Mouse (Mus musculus) liver, embryonic 12.5 days (tissue): ENCODE results near the gene Kcnj9. TPM values are rescaled to one million over a fixed set of nuclear protein-coding genes. Genes with fewer than 3 reads are reported as not detected.

ENCODE experiments used
- ATAC-seq: fragments of 200-750 bp; cut with Nextera tagmentation; 2 replicates; pipeline ENCODE4 v1.8.0; 2017; ENCODE audit warnings: moderate number of reproducible peaks, mild to moderate bottlenecking, moderate library complexity
- H3K27ac ChIP-seq: fragments of 300-500 bp; sonication (generic); 2 replicates; pipeline ENCODE4 v1.5.1; 2016; ENCODE audit warnings: mild to moderate bottlenecking
- H3K27me3 ChIP-seq: fragments of 300-500 bp; sonication (generic); replicated peaks from 2 replicates; pipeline ENCODE4 v1.6.1; 2016; ENCODE audit warnings: mild to moderate bottlenecking, moderate library complexity
- H3K36me3 ChIP-seq: fragments of 300-500 bp; sonication (generic); 2 replicates; pipeline ENCODE4 v1.6.1; 2016; ENCODE audit warnings: mild to moderate bottlenecking, moderate library complexity
- H3K4me1 ChIP-seq: fragments of 300-500 bp; sonication (generic); 2 replicates; pipeline ENCODE4 v1.6.1; 2016
- H3K4me2 ChIP-seq: fragments of 300-500 bp; sonication (generic); 2 replicates; pipeline ENCODE4 v1.6.1; 2016; ENCODE audit warnings: mild to moderate bottlenecking, moderate library complexity
- H3K4me3 ChIP-seq: fragments of 300-500 bp; sonication (generic); 2 replicates; pipeline ENCODE4 v1.5.1; 2016; ENCODE audit warnings: mild to moderate bottlenecking, moderate library complexity
- H3K9ac ChIP-seq: fragments of 300-500 bp; sonication (generic); 2 replicates; pipeline ENCODE4 v1.6.1; 2016; ENCODE audit warnings: mild to moderate bottlenecking, moderate library complexity
- H3K9me3 ChIP-seq: fragments of 300-500 bp; sonication (generic); replicated peaks from 2 replicates; pipeline ENCODE4 v1.6.1; 2016; ENCODE audit warnings: mild to moderate bottlenecking, moderate library complexity
- WGBS: fragments of 180-500 bp; shearing (Covaris S2); methylation state at CpG from one replicate; pipeline ENCODE4 v1.1.7; 2016; ENCODE audit not compliant: insufficient replicate concordance; 5-methylcytosine and 5-hydroxymethylcytosine counted together
- polyA plus RNA-seq: library from polyadenylated mRNA; unstranded; fragments of >200 nt; fragmentation: Nextera tagmentation; extraction: Ambion mirVana; gene quantifications from 2 replicates; pipeline ENCODE4 v1.2.1, GENCODE M21; 2016

The Kcnj9 gene
- polyA plus RNA-seq, 1 experiment from 2014 or later = not detected

GRCm38 (mm10) chr1:172279768-172280509, 49.2 kb downstream of the Kcnj9 start:
- Histone ChIP-seq H3K9ac (no peak overlapping the region), H3K36me3 (no peaks in the 10 kb centered on the region), H3K27ac (no peak overlapping the region), H3K9me3 (no peaks in the 10 kb centered on the region), H3K4me2 (no peak overlapping the region), H3K4me1 (no peaks in the 10 kb centered on the region), H3K4me3 (no peak overlapping the region), H3K27me3 (peaks cover 11% of the 10 kb centered on the region; the same call in 1 of the 2 replicates)
- WGBS = 65% methylated on average over 16 of the region's 16 CpGs
- no peak for ATAC-seq

- Histone ChIP-seq H3K9ac (no peak overlapping the region), H3K4me1 (no peaks in the 10 kb centered on the region), H3K27me3 (0 out of 2 replicates have a peak, but pooled peaks cover 2% of the 10 kb centered on the region), H3K36me3 (no peaks in the 10 kb centered on the region), H3K9me3 (no peaks in the 10 kb centered on the region), H3K27ac (no peak overlapping the region), H3K4me3 (no peak overlapping the region), H3K4me2 (no peak overlapping the region)
- WGBS = 84% methylated on average over 13 of the region's 13 CpGs
- ATAC-seq = no peak
These were observed 50.8 kb downstream of the Kcnj9 start for GRCm38 (mm10) chr1:172278328-172278727.

- Histone ChIP-seq H3K36me3 (no peaks in the 10 kb centered on the region), H3K4me2 (no peak overlapping the region), H3K4me3 (no peak overlapping the region), H3K9me3 (no peaks in the 10 kb centered on the region), H3K27me3 (0 out of 2 replicates have a peak, but pooled peaks cover 2% of the 10 kb centered on the region), H3K9ac (no peak overlapping the region), H3K4me1 (no peaks in the 10 kb centered on the region), H3K27ac (no peak overlapping the region)
- 17% methylated on average over 3 of the region's 3 CpGs for WGBS
- no peak for ATAC-seq
These were observed 51.9 kb downstream of the Kcnj9 start for GRCm38 (mm10) chr1:172277172-172277571.

- H3K36me3 ChIP-seq = no peaks in the 10 kb centered on the region
- WGBS = 72% methylated on average over 5 of the region's 5 CpGs
- no peak overlapping the region for H3K9ac ChIP-seq
- ATAC-seq = no peak
- H3K4me2 ChIP-seq = no peak overlapping the region
- H3K27ac ChIP-seq = no peak overlapping the region
- no peaks in the 10 kb centered on the region for H3K9me3 ChIP-seq
- H3K4me3 ChIP-seq = no peak overlapping the region
- H3K27me3 ChIP-seq = no peaks in the 10 kb centered on the region
- no peaks in the 10 kb centered on the region for H3K4me1 ChIP-seq
These were observed 54.6 kb downstream of the Kcnj9 start for GRCm38 (mm10) chr1:172274547-172274946.

- Histone ChIP-seq H3K36me3 (no peaks in the 10 kb centered on the region), H3K4me1 (no peaks in the 10 kb centered on the region), H3K27ac (no peak overlapping the region), H3K27me3 (no peaks in the 10 kb centered on the region), H3K4me3 (no peak overlapping the region), H3K4me2 (no peak overlapping the region), H3K9ac (no peak overlapping the region), H3K9me3 (no peaks in the 10 kb centered on the region)
- 61% methylated on average over 5 of the region's 5 CpGs for WGBS
- ATAC-seq = no peak
These were observed 55.0 kb downstream of the Kcnj9 start for GRCm38 (mm10) chr1:172274116-172274515.

- WGBS = 67% methylated on average over 6 of the region's 6 CpGs
- ATAC-seq = no peak
- Histone ChIP-seq H3K27ac (no peak overlapping the region), H3K9ac (no peak overlapping the region), H3K9me3 (no peaks in the 10 kb centered on the region), H3K4me2 (no peak overlapping the region), H3K4me3 (no peak overlapping the region), H3K27me3 (no peaks in the 10 kb centered on the region), H3K4me1 (no peaks in the 10 kb centered on the region), H3K36me3 (no peaks in the 10 kb centered on the region)
These were observed 55.7 kb downstream of the Kcnj9 start for GRCm38 (mm10) chr1:172273386-172273785.

- Histone ChIP-seq H3K27me3 (no peaks in the 10 kb centered on the region), H3K36me3 (no peaks in the 10 kb centered on the region), H3K9me3 (no peaks in the 10 kb centered on the region), H3K27ac (no peak overlapping the region), H3K4me1 (no peaks in the 10 kb centered on the region), H3K4me3 (no peak overlapping the region), H3K9ac (no peak overlapping the region), H3K4me2 (no peak overlapping the region)
- ATAC-seq = no peak
- 74% methylated on average over 10 of the region's 10 CpGs for WGBS
These were observed 57.4 kb downstream of the Kcnj9 start for GRCm38 (mm10) chr1:172271765-172272164.

GRCm38 (mm10) chr1:172271208-172271607, 57.9 kb downstream of the Kcnj9 start:
- H3K9ac ChIP-seq = no peak overlapping the region
- no peak overlapping the region for H3K4me2 ChIP-seq
- H3K27ac ChIP-seq = no peak overlapping the region
- no peaks in the 10 kb centered on the region for H3K27me3 ChIP-seq
- no peak overlapping the region for H3K4me3 ChIP-seq
- no peaks in the 10 kb centered on the region for H3K36me3 ChIP-seq
- no peaks in the 10 kb centered on the region for H3K9me3 ChIP-seq
- no peak for ATAC-seq
- 85% methylated on average over 3 of the region's 3 CpGs for WGBS
- H3K4me1 ChIP-seq = no peaks in the 10 kb centered on the region

Other genes with a start within 250 kb of the Kcnj9 start
- gene Copa, start 246.8 kb downstream of the Kcnj9 start, polyA plus RNA-seq = 92.8 and 96.5 TPM in 2 replicates
- 45.6 and 47.8 TPM in 2 replicates for gene Ncstn, start 246.5 kb downstream of the Kcnj9 start, polyA plus RNA-seq
- 55.0 and 56.8 TPM in 2 replicates for gene Pex19, start 202.6 kb downstream of the Kcnj9 start, polyA plus RNA-seq
- 77.8 and 82.3 TPM in 2 replicates for gene Dcaf8, start 181.2 kb downstream of the Kcnj9 start, polyA plus RNA-seq
- 25.7 and 26.0 TPM in 2 replicates for gene Pea15a, start 122.5 kb downstream of the Kcnj9 start, polyA plus RNA-seq
- gene Casq1, start 109.5 kb downstream of the Kcnj9 start, polyA plus RNA-seq = 0.08 and 0.32 TPM in 2 replicates
- not detected in 2 replicates for gene Atp1a4, start 70.9 kb downstream of the Kcnj9 start, polyA plus RNA-seq
- 19.0 and 20.5 TPM in 2 replicates for gene Igsf8, start 67.7 kb downstream of the Kcnj9 start, polyA plus RNA-seq
- 0.24 and 0.36 TPM in 2 replicates for gene Atp1a2, start 31.3 kb downstream of the Kcnj9 start, polyA plus RNA-seq
- 0.02 and 0.07 TPM in 2 replicates for gene Kcnj10, start 11.9 kb upstream of the Kcnj9 start, polyA plus RNA-seq
- 4.3 TPM in 2 replicates for gene Pigm, start 47.2 kb upstream of the Kcnj9 start, polyA plus RNA-seq
- gene Slamf9, start 146.0 kb upstream of the Kcnj9 start, polyA plus RNA-seq = 1.1 and 1.3 TPM in 2 replicates
- gene Igsf9, start 152.5 kb upstream of the Kcnj9 start, polyA plus RNA-seq = 3.9 and 4.2 TPM in 2 replicates
- gene Tagln2, start 170.7 kb upstream of the Kcnj9 start, polyA plus RNA-seq = 177 and 178 TPM in 2 replicates
- 0.55 and 0.79 TPM in 2 replicates for gene Cfap45, start 191.5 kb upstream of the Kcnj9 start, polyA plus RNA-seq
- not detected in 2 replicates for gene Vsig8, start 226.6 kb upstream of the Kcnj9 start, polyA plus RNA-seq